Mouse (Mus musculus) lung, embryonic 15.5 days (tissue): ENCODE measurements at regions not wholly inside any gene's neighbourhood (a gene's known extent, or its start where the extent isn't known, plus 50 kb on each side); places are given as distances from the start of the nearest gene placed in this dataset.

ENCODE experiments used
- ATAC-seq: fragments of 200-750 bp; cut with Nextera tagmentation; 2 replicates; pipeline ENCODE4 v1.8.0; 2017; ENCODE audit warnings: moderate number of reproducible peaks, borderline replicate concordance; ENCODE audit not compliant: low FRiP score, low TSS enrichment; ENCODE audit errors: extremely low read depth
- H3K27ac ChIP-seq: fragments of 300-500 bp; sonication (generic); 2 replicates; pipeline ENCODE4 v1.5.1; 2015; ENCODE audit warnings: moderate library complexity, mild to moderate bottlenecking, inconsistent platforms
- H3K27me3 ChIP-seq: fragments of 300-500 bp; sonication (generic); 2 replicates; pipeline ENCODE4 v1.6.1; 2015; ENCODE audit warnings: inconsistent platforms
- H3K36me3 ChIP-seq: fragments of 300-500 bp; sonication (generic); 2 replicates; pipeline ENCODE4 v1.6.1; 2015; ENCODE audit warnings: inconsistent platforms
- H3K4me1 ChIP-seq: fragments of 300-500 bp; sonication (generic); 2 replicates; pipeline ENCODE4 v1.6.1; 2015; ENCODE audit warnings: inconsistent platforms
- H3K4me2 ChIP-seq: fragments of 300-500 bp; sonication (generic); 2 replicates; pipeline ENCODE4 v1.6.1; 2015; ENCODE audit warnings: inconsistent platforms, mild to moderate bottlenecking, moderate library complexity
- H3K4me3 ChIP-seq: fragments of 300-500 bp; sonication (generic); 2 replicates; pipeline ENCODE4 v1.5.1; 2015; ENCODE audit warnings: mild to moderate bottlenecking, inconsistent platforms
- H3K9ac ChIP-seq: fragments of 300-500 bp; sonication (generic); 2 replicates; pipeline ENCODE4 v1.6.1; 2015; ENCODE audit warnings: inconsistent platforms
- H3K9me3 ChIP-seq: fragments of 300-500 bp; sonication (generic); 2 replicates; pipeline ENCODE4 v1.6.1; 2016; ENCODE audit warnings: inconsistent platforms
- WGBS: fragments of 180-500 bp; shearing (Covaris S2); methylation state at CpG from one replicate; pipeline ENCODE4 v1.1.7; 2015; 5-methylcytosine and 5-hydroxymethylcytosine counted together

DNA sequence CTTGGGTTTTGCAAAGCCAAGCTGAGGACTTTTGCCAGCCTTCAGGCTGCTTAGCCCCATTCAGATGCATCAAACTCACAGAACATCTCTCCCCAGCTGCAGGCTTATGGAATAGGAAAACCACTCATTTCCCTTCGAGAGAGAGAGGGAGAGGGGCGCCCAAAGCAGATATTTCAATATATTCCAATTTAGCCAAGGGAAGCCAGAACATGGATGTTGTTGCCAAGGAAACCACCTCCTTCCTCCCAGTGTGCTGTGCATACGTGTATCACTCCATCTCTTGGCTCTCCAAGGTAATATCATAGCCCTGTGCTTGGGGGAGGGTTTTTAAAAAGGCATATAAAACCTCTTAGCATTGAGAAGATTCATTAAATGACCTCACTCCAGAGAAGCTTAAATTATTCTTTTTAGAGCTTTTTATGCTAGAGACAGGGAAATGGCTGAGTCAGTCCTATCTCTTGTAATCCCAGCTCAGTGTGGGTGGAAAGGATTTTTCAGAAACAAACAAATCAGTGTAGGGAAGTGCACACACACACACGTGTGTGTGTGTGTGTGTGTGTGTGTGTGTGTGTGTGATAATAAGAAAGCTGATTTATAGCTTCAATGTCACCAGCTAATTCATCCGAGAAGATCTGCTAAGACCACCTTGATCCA lies 245.1 kb downstream of the Rps24 start:
- Histone ChIP-seq H3K27me3 (no peaks in the 10 kb centered on the region), H3K27ac (no peak overlapping the region), H3K4me2 (no peak overlapping the region), H3K36me3 (no peaks in the 10 kb centered on the region), H3K4me1 (no peaks in the 10 kb centered on the region), H3K4me3 (no peak overlapping the region), H3K9me3 (no peaks in the 10 kb centered on the region), H3K9ac (no peak overlapping the region)
- ATAC-seq: no peak
- 63% methylated on average over 5 of the region's 5 CpGs for WGBS

DNA sequence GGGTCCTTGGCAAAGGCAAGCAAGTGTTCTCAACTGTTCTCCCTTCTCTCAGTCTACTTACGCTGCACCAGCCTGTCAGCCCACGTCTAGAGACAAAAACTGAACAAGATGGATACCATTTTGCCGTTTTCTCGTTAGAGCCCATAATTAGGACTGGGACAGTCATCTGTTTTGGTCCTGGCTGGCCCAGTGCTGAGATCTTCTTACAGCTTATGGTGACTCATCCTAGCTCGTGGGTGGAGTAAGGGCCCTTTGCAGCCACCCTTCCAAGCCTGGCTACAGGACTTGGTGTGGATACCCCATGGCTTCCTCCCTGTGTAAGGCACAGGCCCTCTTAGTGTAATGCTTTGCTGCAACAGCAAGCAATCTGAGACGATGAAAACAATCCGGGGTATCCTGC lies 246.4 kb downstream of the Rps24 start:
- no peaks in the 10 kb centered on the region for H3K36me3 ChIP-seq
- 78% methylated on average over 7 of the region's 7 CpGs for WGBS

DNA sequence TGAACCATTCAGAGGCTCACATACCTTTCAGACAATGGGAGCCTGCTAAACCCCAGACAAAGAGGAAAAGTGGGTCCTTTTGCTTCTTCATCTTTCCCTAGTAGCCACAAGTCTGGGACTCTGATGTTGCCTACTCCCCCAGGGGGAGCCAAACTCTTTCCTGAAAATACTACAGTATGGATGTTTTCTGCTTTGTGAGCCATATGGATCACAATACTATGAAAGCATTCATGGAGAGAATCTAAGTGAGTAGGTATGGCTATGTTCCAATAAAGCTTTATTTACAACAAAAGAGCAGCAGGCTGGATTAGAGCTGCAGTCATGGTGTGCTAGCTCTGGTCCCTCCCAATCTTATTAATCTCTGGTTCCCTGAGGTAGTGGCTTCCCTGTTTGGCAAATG lies 251.9 kb downstream of the Rps24 start:
- no peaks in the 10 kb centered on the region for H3K4me1 ChIP-seq
- H3K27ac ChIP-seq: no peak overlapping the region
- no peaks in the 10 kb centered on the region for H3K9me3 ChIP-seq
- no peak overlapping the region for H3K9ac ChIP-seq
- no peaks in the 10 kb centered on the region for H3K36me3 ChIP-seq
- H3K27me3 ChIP-seq: no peaks in the 10 kb centered on the region
- no peak overlapping the region for H3K4me3 ChIP-seq
- no peak for ATAC-seq
- no peak overlapping the region for H3K4me2 ChIP-seq

More for the DNA sequence above, 246.4 kb downstream of the Rps24 start:
- Histone ChIP-seq H3K4me1 (no peaks in the 10 kb centered on the region), H3K4me3 (no peak overlapping the region), H3K9me3 (no peaks in the 10 kb centered on the region), H3K27me3 (no peaks in the 10 kb centered on the region), H3K4me2 (no peak overlapping the region), H3K9ac (no peak overlapping the region), H3K27ac (no peak overlapping the region)
- ATAC-seq: no peak

DNA sequence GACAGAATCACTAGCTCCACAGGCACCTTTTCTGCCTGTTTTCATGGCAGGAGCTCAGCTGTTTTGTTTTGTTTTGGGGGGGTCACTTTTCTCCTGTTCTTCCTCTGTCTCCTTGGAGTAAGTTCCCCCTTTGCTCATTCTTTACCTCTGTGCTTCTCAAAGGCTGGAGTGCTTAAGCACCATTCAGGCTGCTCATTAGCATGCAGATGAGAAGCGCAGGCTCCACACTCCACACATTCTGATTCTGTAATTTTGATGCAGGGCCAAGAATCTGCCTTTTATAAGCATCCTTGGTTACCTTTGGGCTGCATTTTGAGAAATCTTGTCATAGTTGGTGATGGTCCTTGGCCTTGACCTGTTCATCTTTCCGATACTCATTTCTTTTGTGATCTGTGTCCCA lies 257.5 kb downstream of the Rps24 start:
- 77% methylated on average over 2 of the region's 2 CpGs for WGBS
- H3K9ac ChIP-seq: no peak overlapping the region
- H3K27me3 ChIP-seq: no peaks in the 10 kb centered on the region
- no peak overlapping the region for H3K27ac ChIP-seq
- no peaks in the 10 kb centered on the region for H3K9me3 ChIP-seq
- H3K4me1 ChIP-seq: peaks cover 28% of the 10 kb centered on the region
- H3K4me2 ChIP-seq: no peak overlapping the region
- H3K36me3 ChIP-seq: no peaks in the 10 kb centered on the region
- ATAC-seq: no peak
- no peak overlapping the region for H3K4me3 ChIP-seq

DNA sequence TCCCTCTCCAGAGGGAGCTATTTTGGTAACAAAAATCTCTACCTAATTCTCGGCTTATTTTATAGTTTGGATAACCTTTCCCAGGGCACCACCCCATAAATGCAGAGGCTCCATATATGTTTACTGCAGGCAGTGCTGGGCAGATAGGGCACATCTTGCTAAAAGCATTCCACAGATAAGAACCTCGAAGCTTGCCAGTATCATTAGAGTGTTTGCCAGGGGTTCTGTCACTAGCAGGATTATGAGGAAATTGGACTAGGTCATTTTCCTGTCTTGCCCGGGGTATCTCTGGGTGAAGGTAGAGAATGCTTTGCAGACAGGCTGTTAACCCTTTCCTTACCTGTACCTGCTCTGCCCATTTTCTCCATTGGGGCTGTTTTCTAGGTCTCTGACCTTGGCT lies 258.8 kb downstream of the Rps24 start:
- Histone ChIP-seq H3K27ac (no peak overlapping the region), H3K9me3 (no peaks in the 10 kb centered on the region), H3K4me3 (no peak overlapping the region), H3K4me1 (peaks cover 28% of the 10 kb centered on the region), H3K4me2 (no peak overlapping the region), H3K9ac (no peak overlapping the region), H3K36me3 (no peaks in the 10 kb centered on the region), H3K27me3 (no peaks in the 10 kb centered on the region)
- no peak for ATAC-seq
- 0% methylated on average over 3 of the region's 3 CpGs for WGBS

DNA sequence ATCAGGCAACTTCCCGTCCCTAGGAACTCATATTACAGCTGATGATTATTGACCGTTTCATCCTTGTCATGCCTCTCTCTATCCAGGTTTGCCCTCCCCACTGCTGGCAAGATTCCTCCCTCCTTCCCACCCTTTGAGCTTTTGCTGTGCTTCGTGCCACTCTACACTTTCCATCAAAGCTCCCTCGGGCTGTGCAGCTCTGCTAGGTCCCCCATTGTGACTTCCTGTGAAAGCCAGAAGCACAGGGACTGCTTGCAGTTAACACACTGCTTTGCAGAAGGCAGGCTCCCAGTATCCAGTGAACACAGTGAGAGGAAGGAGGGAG lies 260.5 kb downstream of the Rps24 start:
- Histone ChIP-seq H3K36me3 (no peaks in the 10 kb centered on the region), H3K9me3 (no peaks in the 10 kb centered on the region), H3K4me1 (peaks cover 28% of the 10 kb centered on the region), H3K27me3 (no peaks in the 10 kb centered on the region), H3K4me2 (peak overlapping the region; percentile 32; the same call in 1 of the 2 replicates), H3K4me3 (no peak overlapping the region), H3K9ac (no peak overlapping the region), H3K27ac (peak overlapping the region; percentile 89)
- WGBS: 37% methylated on average over 4 of the region's 4 CpGs
- no peak for ATAC-seq

DNA sequence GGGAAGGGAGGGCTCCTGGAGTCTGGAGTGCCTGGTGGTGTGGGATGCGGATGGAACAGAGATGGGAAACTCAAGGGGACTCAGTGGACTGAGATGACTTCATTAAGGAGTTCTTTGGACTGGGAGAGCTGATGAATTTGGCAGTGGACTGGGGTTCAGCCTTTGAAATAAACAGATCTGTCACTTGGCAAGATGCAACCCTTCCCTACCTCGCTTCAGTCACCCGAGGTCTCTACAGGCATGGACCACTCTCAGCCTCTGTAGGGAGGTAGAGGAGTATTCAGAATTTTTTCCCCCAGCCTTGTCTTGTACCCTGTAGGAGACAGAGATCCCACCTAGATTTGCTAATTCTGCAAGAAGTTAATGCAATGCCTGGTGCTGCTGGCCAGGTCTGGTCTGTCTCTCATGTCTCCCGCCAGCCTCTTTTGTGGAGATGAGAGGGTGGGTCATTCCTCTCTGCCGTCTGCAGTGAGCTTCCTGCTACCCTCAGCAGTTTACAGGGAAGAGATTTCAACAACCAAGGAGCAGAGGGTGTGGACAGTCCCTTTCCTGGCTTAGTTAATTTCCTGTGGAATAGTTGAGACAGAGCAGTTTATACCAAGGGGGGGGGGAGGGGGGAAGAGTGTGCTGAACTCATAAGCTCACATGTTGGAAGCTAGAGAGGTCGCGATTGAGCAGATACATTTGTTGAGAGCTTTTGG lies 261.0 kb downstream of the Rps24 start:
- Histone ChIP-seq H3K4me2 (peak overlapping the region; percentile 32), H3K4me3 (no peak overlapping the region), H3K27me3 (no peaks in the 10 kb centered on the region), H3K36me3 (no peaks in the 10 kb centered on the region), H3K9me3 (no peaks in the 10 kb centered on the region), H3K4me1 (peaks cover 28% of the 10 kb centered on the region), H3K9ac (no peak overlapping the region), H3K27ac (peak overlapping the region; percentile 89)
- 17% methylated on average over 7 of the region's 7 CpGs for WGBS
- peak; percentile 91 for ATAC-seq

DNA sequence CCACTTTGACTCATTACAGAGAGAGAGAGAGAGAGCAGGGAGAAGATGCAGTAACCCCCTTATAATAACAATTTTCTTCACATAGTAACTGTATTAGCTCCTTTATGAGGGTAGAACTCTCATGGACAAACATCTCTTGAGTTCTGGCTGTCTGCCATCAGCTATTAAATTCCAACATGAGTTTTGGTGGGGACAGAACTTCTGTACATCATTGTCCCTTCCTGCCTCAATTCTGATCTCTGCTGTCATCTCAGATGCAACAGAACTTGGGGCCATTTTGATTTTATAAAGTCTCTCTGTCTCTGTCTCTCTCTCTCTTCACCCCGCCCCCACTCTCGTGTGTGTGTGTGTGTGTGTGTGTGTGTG lies 261.6 kb downstream of the Rps24 start:
- WGBS: 74% methylated on average over 2 of the region's 2 CpGs

DNA sequence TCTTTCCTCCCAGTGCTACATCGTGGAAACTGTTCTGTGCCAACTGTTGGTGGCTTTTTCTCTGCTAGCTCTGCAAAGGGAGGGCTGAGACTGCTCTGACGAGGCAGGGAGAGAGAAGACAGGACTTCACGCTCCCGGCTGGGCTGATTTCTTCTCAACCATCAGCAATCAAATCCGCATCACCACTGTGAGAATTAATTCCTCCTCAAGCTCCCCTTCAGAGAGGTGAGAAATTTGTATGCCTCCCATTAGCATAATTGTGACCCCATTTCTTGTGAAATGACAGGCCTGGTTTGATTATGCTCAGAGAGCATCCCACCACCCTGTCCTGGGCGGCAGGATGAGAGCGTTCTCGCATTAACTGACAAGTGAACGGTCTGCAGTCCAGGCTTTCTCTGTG lies 262.4 kb downstream of the Rps24 start:
- H3K27ac ChIP-seq: no peak overlapping the region
- H3K36me3 ChIP-seq: no peaks in the 10 kb centered on the region
- peaks cover 28% of the 10 kb centered on the region for H3K4me1 ChIP-seq
- H3K4me3 ChIP-seq: no peak overlapping the region
- 77% methylated on average over 9 of the region's 9 CpGs for WGBS
- H3K27me3 ChIP-seq: no peaks in the 10 kb centered on the region
- no peak overlapping the region for H3K4me2 ChIP-seq
- H3K9ac ChIP-seq: no peak overlapping the region
- no peak for ATAC-seq
- no peaks in the 10 kb centered on the region for H3K9me3 ChIP-seq

More for the DNA sequence above, 261.6 kb downstream of the Rps24 start:
- Histone ChIP-seq H3K27me3 (no peaks in the 10 kb centered on the region), H3K4me2 (peak overlapping the region; percentile 32; the same call in 1 of the 2 replicates), H3K9me3 (no peaks in the 10 kb centered on the region), H3K36me3 (no peaks in the 10 kb centered on the region), H3K4me3 (no peak overlapping the region), H3K9ac (no peak overlapping the region), H3K27ac (peak overlapping the region; percentile 89), H3K4me1 (peaks cover 28% of the 10 kb centered on the region)
- ATAC-seq: no peak

DNA sequence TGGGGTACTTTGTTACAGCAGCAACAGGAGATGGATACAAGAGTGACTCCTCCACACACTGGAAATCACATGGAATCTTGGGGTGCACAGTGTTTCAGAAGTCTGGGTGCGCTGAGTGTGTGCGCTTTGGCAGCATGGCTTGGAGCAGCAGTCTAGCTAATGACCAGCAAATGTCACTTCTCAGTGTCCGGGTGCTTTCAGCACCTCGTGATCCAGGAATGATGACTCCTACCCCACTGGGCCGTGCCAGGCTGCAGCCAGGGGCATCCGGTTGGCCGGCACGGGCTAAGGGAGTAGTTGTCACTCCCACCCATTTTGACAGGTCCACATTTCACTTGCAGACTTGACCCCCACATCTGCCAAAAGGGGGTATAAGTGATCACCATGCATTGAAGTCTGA lies 264.3 kb downstream of the Rps24 start:
- Histone ChIP-seq H3K27me3 (no peaks in the 10 kb centered on the region), H3K9ac (no peak overlapping the region), H3K36me3 (no peaks in the 10 kb centered on the region), H3K4me1 (peaks cover 23% of the 10 kb centered on the region), H3K4me3 (no peak overlapping the region), H3K27ac (no peak overlapping the region), H3K9me3 (no peaks in the 10 kb centered on the region), H3K4me2 (no peak overlapping the region)
- 80% methylated on average over 8 of the region's 8 CpGs for WGBS
- no peak for ATAC-seq

DNA sequence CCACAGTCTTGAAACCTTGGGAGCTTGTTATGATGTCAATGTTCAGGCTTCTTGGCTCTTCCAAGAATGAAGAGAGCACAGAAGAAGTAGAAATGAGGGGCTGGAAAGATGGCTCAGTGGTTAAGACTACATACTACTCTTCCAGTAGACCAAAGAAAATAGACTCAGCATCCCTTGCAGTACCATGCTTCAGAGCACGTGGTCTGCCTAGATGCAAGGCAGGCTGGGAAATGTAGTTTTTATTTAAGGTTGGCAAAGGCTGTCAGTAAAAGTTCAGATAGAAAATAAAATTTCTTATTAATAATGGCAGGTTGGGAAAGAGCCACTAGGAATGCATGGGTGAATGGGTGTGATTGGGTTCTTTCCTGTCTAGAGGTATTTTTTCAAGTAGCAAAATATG lies 267.8 kb downstream of the Rps24 start:
- H3K36me3 ChIP-seq: no peaks in the 10 kb centered on the region
- no peaks in the 10 kb centered on the region for H3K9me3 ChIP-seq
- no peak overlapping the region for H3K9ac ChIP-seq
- H3K27me3 ChIP-seq: no peaks in the 10 kb centered on the region
- H3K4me3 ChIP-seq: no peak overlapping the region
- WGBS: 44% methylated on average over 1 of the region's 1 CpGs
- no peak overlapping the region for H3K27ac ChIP-seq
- H3K4me2 ChIP-seq: no peak overlapping the region
- H3K4me1 ChIP-seq: no peaks in the 10 kb centered on the region
- ATAC-seq: no peak

DNA sequence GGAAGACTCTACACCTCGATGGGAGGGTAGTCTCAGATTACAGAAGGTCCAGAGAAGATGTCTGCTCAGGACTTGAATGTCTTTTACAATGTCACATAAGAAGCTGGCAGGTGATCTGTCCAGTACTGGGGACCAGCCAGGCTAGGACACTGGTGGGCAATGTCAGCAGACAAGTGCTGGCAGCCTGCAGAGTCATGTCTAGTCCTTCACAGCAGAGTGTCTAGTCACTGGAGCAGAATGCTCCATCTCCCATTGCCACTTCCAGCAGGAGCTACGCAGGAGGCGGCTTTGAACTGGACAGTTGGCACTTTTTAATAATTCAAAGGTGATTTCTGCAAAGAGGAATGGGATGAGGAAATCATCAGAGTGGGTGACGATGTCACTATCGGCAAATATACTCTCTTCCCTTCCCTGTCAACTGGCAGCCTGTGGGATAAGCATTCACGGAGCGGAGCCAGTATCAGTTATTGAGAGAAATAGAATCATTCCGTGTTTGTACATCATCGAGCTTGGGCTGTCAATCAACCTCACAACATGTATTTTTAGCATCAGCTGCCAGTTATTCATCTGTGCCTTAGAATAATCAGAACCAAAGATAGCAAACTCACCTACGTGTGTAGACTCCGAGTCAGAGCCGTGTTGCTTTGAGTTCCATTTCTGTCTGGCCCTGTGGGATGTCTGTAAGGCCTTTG lies 268.6 kb downstream of the Rps24 start:
- H3K4me2 ChIP-seq: no peak overlapping the region
- no peak overlapping the region for H3K27ac ChIP-seq
- H3K36me3 ChIP-seq: no peaks in the 10 kb centered on the region
- no peaks in the 10 kb centered on the region for H3K9me3 ChIP-seq
- no peak for ATAC-seq
- WGBS: 81% methylated on average over 12 of the region's 12 CpGs
- H3K27me3 ChIP-seq: no peaks in the 10 kb centered on the region; the same call in 1 of the 2 replicates
- no peak overlapping the region for H3K9ac ChIP-seq
- no peaks in the 10 kb centered on the region for H3K4me1 ChIP-seq
- H3K4me3 ChIP-seq: no peak overlapping the region
